In genomic region chr13:55704301-55704700, GRCm38 (mm10) we compare ENCODE assay signal across 19 mouse cellular contexts.
DNase-seq lines count a peak whose midpoint lies in the region.
"Had no signal": no experiment of that assay in that cellular context is flagged by ENCODE, and none has a peak within 500 bp of the region (broad histone marks: within the 10 kb centered on the region; RNA-seq: fewer than 3 reads in every experiment).

No protein-coding gene starts in this region.

- DNase-seq in 416B (ENCODE audit: low read depth) = peak; percentile 80
- DNase-seq in MN1 (ENCODE audit: low spot score) = peak; percentile 32
- peak; percentile 49 for DNase-seq in ZHBTc4 (ENCODE audit: low read depth, low spot score)
- no peak for DNase-seq in natural killer cell, adult 2 months (ENCODE audit: low spot score in 2 of 2)
- no peak for DNase-seq in spleen, adult 12 weeks (ENCODE audit: low spot score)
- DNase-seq in layer of hippocampus, adult 9-10 months (ENCODE audit: low spot score) = no peak
- DNase-seq: adrenal gland, adult 8-10 months; adrenal gland, postnatal 25 days; cerebellum, adult 11 months; cerebellum, adult 2 months; cerebellum, adult 9-11 months; cerebellum, postnatal 25 days; forebrain, postnatal 0 days; gastrocnemius, adult 2 months; gastrocnemius, postnatal 14 days; heart, adult 11 months; heart, postnatal 14 days; heart, postnatal 4 days; kidney, adult 2 months had no signal

Comparison
In these comparisons a context has a peak if more than half of its experiments do, and no peak if none do; other contexts are left out.
1. DNase-seq: peak in 416B (single experiment), MN1 (single experiment) and ZHBTc4 (single experiment); none in natural killer cell, adult 2 months (0 of 2), spleen, adult 12 weeks (single experiment) and layer of hippocampus, adult 9-10 months (single experiment).